Mouse (Mus musculus) kidney, postnatal 36 days (tissue): ENCODE data around the gene Etfrf1.

Experiments
- DNase-seq, 2 experiments: peaks; one replicate each; pipeline ENCODE4 v3.0.0; 2021 to 2022; ENCODE audit warnings: mixed read lengths in 2 of 2

Etfrf1 gene

GRCm38 (mm10) chr6:145210816-145211338 is at the start of gene Etfrf1, which contains the start of gene Casc1:
Etfrf1 (plus strand) TSS chr6:145211134.
Casc1 (minus strand) TSS chr6:145211005.
- peak; percentile 100 for DNase-seq

GRCm38 (mm10) chr6:145171892-145172606 is 38.9 kb upstream of the Etfrf1 start:
- DNase-seq, result no peak

DNA sequence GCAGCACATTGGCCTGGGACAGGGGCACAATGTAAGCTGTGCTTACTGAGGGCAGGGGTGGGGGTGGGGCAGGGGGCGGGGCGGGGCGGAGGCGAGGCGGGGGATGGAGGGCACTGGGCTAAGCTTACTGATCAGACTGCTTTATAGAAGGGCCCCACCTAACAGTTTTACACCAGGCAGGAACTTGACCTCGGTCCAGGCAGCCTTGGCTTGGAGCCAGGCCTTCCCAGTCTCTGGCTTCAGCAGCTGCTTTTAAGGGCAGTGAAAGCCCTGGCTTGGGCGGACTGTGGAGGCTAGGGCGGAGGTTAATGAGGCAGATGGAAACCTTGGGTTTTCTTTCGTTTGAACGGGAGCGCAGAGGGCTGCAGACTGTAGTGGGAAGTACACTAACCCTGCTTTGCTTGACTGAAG is 37.1 kb upstream of the Etfrf1 start:
- peak; percentile 96 to 98 for DNase-seq

- DNase-seq, result no peak
These were observed 35.4 kb upstream of the Etfrf1 start for GRCm38 (mm10) chr6:145175571-145175981.

DNA sequence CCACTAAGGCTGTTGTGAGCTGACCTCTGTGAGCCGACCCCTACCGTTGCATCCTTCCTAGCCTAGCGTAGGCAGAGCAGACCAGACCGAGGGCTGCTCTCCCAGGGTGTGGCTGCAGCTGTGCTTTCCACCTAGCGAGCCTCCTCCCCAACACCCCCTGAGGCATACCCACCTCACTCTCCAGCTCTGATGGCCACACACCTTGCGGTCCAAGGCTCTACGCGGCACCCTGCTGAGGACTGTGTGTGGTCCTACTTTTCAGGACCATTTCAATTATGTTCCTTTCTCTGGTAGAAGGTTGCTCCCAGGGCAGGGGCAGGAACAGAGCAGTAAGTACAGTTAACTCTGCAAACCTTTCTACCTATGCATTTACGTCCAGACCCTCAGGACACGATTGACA is 34.5 kb upstream of the Etfrf1 start:
- DNase-seq, result no peak

- peak; percentile 36 to 85 for DNase-seq
These were observed 31.3 kb upstream of the Etfrf1 start for GRCm38 (mm10) chr6:145179665-145180064.

DNA sequence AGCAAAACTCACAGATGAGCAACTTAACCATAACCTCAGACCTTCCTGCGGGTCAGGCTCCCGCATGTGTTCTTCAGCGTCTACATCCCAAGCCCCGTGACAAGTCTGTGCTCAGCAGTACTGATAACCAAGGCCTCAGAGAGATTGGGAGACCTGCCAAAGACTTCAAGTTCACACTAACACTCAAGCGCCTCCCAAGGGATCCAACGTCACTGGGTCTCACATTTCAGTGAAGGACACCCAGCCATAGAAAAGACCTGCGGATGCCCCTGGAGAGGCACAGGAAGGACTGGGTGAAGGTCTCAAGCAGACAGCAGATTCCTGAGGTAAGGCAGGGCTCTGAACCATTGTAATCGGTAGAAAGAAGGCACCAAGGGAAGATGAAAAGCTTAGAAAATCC is 28.9 kb upstream of the Etfrf1 start:
- peak; percentile 24 to 49 for DNase-seq

GRCm38 (mm10) chr6:145186096-145186495 is 24.8 kb upstream of the Etfrf1 start:
- no peak for DNase-seq

DNA sequence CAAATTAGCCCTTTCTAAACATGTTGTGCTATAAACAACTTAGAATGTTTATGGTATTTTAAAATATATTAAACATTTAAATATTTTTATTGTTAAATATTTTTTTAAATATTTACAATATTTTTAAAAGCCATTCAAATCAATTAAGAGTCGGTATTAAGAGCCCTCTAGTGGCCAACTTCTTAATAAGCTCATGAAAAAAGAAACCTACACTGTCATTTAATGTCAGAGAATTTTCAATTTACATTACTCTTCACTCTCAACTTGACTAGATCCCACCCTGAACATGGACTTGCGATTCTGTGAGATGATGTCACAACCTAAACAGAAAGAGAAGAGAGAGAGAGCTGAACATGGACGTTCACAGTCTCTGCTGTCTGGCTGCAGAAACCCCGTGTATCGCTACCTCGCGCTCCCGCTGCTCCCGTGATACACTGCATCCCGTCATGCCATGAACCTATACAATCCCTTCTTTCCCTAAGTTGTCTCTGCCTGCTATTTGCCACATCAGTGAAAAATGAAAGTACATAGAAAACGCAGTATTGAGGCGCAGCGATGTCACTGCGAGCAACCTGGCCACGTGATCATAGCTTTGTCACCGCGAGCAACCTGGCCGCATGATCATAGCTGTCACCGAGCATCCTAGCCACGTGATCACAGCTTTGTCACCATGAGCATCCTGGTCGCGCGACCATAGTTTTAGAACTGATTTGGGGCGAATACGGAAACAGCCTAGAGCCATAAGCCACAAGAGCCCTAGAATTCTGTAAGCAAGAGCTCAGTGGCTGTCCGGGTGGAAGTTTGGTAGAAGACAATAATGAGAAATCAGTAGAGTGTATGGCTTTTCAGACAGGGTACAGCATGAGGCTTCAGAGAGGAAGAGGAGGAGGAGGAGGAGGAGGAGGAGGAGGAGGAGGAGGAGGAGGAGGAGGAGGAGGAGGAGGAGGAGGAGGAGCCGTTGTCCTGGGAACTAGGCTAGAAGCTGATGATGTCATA is 23.5 kb upstream of the Etfrf1 start:
- no peak for DNase-seq

GRCm38 (mm10) chr6:145193038-145193437 is 17.9 kb upstream of the Etfrf1 start:
- no peak for DNase-seq

DNA sequence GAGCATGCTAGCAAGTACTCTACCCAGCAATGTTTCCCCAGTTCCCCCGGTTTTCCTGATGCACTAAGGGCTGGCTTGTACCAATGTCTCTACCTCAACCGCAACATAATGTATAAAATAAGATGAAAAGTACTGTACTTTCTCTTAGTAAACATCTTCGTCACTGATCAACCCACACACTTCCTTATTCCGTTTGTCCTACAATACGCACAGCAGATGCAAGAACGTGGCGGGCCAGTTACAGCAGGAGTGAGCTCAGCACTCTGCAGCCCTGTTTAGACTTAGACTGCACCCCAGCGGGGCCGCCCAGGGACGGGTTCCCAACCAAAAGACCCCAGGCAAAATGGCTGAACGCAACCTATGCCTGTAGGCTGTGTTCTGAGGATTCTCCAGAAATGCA is 17.5 kb upstream of the Etfrf1 start:
- DNase-seq, result no peak

GRCm38 (mm10) chr6:145197949-145198686 is 12.8 kb upstream of the Etfrf1 start:
- DNase-seq, result no peak

DNA sequence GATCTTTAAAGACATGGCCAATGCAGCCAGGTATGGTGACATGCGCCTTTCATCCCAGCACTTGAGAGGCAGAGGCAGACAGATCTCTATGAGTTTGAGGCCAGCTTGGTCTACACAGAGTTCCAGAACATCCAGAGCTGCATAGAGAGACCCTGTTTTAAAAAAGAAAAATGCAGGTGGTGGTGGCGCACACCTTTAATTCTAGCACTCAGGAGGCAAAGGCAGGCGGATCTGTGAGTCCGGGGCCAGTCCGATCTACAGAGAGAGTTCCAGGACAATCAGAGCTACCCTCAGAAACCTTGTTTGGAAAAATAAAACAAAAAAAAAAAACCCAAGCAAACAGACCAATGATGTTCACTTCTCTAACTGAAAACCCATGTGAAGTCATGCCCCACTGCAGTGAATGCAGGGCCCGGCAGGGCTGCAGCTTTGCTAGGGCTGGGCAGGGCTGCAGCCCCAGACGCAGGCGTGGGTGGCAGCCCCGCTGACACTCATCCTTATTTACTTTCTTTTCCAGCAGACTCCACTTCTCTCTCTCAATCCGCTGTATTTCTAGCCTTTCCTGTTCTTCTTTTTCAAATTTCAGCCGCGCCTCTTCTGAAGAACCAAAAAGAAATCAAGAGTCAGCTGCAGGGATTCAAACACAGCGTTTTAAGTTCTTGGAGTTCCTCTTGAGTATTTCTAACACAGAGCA is 8.4 kb upstream of the Etfrf1 start:
- DNase-seq, result no peak

DNA sequence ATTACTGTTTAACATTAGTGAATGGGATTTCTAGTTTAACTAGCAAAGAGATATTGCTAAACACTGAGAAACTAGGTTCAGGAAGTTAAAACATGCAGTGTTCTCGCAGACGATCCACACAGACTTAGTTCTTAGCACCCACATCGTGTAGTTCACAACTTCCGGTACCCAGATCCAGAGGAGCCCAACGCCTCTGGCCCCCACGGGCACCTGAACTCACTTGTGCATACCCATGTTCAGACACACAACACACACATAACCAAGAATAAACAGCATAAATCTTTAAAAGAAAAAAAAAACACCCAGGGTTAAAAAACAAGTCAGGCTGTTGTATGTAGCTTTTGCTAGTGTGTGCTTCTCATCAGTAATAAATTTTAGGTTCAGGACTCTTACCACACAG is 6.5 kb upstream of the Etfrf1 start:
- no peak for DNase-seq

- DNase-seq, result no peak
These were observed 5.8 kb upstream of the Etfrf1 start for GRCm38 (mm10) chr6:145205142-145205541.

DNA sequence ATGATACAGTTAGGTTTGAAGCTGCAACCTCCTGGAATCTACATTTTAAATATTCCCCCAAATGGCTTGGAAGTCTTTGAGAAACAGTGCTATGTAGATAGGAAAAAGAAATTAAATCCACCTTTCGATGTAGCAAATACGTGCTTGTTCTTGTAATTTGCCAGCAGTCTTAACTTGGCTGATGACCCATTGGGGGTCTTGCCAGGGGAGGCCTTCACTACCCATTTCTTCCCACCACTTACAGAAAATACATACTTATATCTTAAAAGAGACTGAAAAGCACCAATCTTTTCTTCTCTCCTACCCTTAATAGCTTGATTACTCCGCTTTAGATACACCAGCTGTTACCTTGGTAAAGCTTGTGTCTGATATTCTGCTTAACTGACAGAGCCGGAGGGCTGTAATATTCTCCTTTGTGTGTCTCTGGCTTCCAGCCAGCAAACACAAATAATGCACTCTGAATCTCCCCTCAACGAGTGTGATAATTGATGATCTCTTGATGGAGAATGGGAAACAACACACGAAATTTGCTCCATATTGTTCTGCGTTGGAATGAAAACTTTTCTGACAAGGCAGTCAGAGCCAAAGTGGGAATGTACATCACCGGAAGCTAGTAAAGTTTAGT is 766 bp upstream of the Etfrf1 start:
- DNase-seq, result no peak

- peak in 1 of 2 experiments; percentile 16 for DNase-seq
These were observed 707 bp downstream of the Etfrf1 start for GRCm38 (mm10) chr6:145211376-145212305.

GRCm38 (mm10) chr6:145213916-145214315 is 3.0 kb downstream of the Etfrf1 start:
- no peak for DNase-seq

DNA sequence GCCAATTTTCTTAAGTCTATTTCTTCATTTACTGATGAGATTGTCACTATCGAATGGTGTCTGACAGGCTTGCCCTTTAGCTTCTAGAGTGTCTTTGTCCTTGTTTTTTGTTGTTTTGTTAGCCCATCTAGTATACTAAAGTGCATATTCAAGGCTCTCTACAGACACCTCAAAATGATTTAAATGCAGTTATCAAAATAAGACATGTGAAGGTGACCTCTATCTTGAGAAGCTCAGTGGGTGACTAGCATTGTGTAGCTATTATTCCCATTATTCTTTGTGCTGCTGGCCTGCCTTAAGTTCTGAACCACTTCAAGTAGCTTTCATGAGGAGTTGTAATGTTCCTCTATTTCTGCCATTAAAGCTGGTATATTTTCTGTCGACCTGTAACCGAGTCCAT is 4.9 kb downstream of the Etfrf1 start:
- DNase-seq, result no peak

DNA sequence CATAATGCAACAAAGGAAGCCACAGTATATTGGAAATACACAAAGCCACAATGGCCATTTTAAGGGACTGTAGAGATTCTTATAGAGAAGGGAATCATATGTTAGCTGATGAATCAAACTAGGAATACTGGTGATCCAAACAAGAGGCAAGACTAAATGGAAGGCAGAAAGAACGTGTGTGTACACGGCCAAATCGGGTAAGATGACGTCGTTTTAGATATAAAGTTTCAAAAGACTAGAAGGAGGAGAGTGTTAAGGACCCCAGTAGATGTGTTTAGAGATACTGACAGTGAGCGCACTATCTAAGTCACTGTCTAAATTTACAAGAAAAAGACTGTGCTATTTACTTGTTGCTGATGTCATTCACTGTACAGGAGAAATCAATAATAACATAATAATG is 13.3 kb downstream of the Etfrf1 start:
- DNase-seq, result no peak
